Mouse (Mus musculus) inflammation-experienced regulatory T-cells (primary cell): ENCODE data around the gene Gm21994. TPM values are rescaled to one million over a fixed set of nuclear protein-coding genes. Genes with fewer than 3 reads are reported as not detected.

Source experiments
- polyA plus RNA-seq, 2 experiments: library from polyadenylated mRNA; unstranded; fragments of 100-300 nt; shearing (Covaris generic); gene quantifications; one replicate each; pipeline ENCODE4 v1.2.1; 2017

Gene Gm21994
- polyA plus RNA-seq = 10 to 100 TPM; 30.1 to 39.4 TPM

DNA sequence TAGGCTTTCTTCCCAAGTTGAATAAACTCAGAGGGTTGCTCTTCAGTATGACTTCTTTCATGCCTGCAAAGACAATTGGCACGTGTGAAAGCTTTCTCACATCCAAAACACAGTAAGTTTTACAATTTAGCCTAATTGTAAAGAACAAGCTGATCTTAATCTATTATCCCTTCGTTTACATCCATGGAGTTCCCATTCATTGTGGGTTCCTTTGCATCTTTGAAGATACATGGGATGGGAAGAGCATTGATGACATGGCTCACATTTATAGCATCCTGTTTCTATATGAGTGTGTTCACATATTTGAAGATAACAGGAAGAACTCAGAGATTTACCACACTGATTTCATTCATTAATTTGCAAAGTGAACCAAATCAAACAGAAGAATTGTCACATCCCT lies at the start of gene Gm21994:
TSS of gene Gm21994 (minus strand) at position 101 of the 400 bp plus-strand sequence.

DNA sequence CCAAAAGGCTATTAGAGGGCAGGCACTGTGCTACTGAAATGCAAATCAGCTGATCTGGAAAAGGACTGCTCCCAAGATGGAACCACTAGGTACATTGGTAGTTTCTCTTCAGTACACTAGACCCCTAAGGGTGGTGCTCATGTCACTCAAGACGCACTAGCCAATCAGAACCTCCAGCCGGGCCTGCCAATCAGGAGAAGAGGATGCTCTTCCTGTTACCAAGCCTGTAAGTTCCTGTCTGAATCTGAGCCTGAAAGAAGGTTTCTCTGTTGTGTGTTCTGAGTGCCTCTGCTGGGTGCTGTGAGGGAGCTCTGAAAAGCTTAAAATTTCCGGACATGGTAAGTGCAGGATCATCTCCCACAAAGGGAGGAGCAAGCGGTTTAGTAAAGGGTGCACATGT lies 1.9 kb upstream of the Gm21994 start, which contains the start of gene Gm14124:
TSS of gene Gm14124 (plus strand) at position 227 of the 400 bp plus-strand sequence.

DNA sequence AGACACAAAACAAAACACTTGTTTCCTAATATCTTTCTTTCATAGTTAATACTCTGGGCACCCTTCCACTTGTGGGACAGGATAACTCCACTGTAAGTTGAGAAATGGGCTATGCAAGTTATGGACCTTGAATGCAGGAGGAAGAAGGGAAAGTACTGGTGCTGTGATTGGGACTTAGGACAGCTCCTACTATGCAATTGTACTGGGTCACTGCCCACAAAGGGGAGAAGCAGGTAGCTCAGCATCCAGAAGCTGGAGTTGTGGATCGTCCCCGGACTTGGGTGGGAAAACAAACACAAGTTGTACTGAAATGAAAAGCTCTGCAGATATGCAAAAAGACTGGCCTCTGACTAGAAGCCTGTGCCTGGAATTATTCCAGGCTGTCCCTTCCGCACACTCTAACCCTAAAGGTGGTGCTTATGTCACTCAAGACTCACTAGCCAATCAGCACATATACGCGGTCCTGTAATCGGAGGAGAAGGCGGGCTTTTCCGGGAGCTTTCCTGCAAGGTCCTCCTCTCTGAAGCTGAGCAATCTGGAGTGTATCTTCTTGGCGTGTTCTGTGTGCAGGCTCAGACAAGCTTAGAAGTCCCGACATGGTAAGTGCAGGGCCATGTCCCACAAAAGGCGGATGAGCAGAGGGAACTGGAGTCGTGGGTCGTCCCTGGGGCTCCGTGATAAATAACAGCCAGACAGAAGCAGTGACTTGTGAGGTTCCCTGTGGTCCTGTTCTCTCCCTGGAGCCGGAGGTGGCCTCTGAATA lies 37.6 kb downstream of the Gm21994 start, which contains the start of gene Zfp937:
TSS of gene Zfp937 (plus strand) at position 474 of the 763 bp plus-strand sequence.

Other genes with a start within 250 kb of the Gm21994 start
- 10 to 100 TPM; 27.0 to 28.2 TPM for gene Zfp120, start 118.9 kb downstream of the Gm21994 start, polyA plus RNA-seq
- gene Gm10770, start 75.9 kb downstream of the Gm21994 start, polyA plus RNA-seq = not detected
- gene Gm14139, start 73.8 kb downstream of the Gm21994 start, polyA plus RNA-seq = under 1 TPM; 0.55 to 0.98 TPM
- 10 to 100 TPM; 15.3 to 16.9 TPM for gene Zfp937, start 37.5 kb downstream of the Gm21994 start, polyA plus RNA-seq
- not detected for gene Gm14124, start 1.9 kb upstream of the Gm21994 start, polyA plus RNA-seq
- gene Gm10130, start 68.1 kb upstream of the Gm21994 start, polyA plus RNA-seq = 10 to 100 TPM; 15.4 to 17.1 TPM
- gene 3300002I08Rik, start 107.2 kb upstream of the Gm21994 start, polyA plus RNA-seq = 1 to 10 TPM; 6.5 to 7.5 TPM
- 1 to 10 TPM; 8.5 to 8.9 TPM for gene Zfp442, start 195.9 kb upstream of the Gm21994 start, polyA plus RNA-seq
- gene Zfp345, start 229.5 kb upstream of the Gm21994 start, polyA plus RNA-seq = 1 to 10 TPM in 1 of 2 experiments, under 1 TPM in 1; 0.93 to 3.2 TPM